Mouse (Mus musculus) ZHBTc4 (cell line): ENCODE data around the gene Clec11a.

ENCODE experiments used
- DNase-seq: peaks from one replicate; pipeline ENCODE4 v3.0.0-alpha.2; 2011; ENCODE audit warnings: low read depth, low spot score

The Clec11a gene

DNA sequence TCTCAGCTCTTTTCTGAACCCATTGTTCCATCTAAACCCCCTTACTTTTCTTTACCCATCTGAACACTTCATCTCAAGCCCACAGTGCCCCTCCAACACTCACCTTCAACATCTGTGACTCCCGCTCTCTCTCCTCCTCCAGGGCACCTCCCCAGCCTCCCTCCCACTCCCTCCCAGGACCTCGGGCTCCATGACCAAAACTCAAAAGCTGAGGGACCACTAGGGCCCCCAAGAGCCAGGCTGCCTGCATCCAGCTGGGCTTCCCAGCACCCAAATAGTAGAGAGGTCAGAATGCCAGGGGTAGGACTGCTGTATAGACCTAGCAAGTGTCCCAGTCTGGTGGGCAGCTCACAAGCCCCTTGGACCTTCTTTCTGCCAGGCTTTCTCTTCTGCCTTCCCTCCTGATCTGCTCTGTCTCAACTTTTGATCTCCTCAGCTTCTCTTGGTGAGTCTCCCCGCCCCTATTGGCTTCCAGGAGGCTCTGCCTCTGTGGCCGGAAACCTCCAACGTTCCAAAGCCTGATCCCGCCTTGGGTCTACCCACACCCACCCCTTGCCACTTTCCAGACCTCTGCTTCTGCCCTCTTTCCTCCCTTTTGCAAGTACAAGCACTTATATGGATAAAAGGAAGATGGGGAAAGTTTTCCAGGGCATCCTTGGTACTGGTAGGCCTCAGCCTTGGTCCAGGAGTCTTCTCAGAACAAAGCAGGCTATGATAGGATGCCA is at the start of gene Clec11a:
Clec11a (minus strand) TSS at position 387 of the 725 bp plus-strand sequence.
- no peak for DNase-seq

DNA sequence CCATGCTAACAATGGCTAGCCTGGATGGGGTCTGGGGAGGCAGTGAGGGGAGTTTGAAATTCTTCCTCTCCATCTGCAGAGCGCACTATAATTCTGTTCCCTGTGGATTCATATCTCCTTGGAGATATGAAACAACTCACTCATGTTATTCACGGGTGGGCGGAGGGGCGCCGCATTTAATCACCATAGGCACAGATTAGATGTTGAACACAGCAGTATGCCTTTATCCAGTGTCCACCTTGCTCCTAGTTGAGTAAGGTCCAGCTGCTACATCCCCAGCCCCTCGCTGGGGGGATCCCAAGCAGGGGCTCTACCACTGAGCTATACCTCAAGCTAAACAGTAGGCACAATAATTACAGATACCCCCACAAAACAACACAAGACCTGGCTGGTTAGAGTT is 48.7 kb upstream of the Clec11a start:
- DNase-seq = no peak

DNA sequence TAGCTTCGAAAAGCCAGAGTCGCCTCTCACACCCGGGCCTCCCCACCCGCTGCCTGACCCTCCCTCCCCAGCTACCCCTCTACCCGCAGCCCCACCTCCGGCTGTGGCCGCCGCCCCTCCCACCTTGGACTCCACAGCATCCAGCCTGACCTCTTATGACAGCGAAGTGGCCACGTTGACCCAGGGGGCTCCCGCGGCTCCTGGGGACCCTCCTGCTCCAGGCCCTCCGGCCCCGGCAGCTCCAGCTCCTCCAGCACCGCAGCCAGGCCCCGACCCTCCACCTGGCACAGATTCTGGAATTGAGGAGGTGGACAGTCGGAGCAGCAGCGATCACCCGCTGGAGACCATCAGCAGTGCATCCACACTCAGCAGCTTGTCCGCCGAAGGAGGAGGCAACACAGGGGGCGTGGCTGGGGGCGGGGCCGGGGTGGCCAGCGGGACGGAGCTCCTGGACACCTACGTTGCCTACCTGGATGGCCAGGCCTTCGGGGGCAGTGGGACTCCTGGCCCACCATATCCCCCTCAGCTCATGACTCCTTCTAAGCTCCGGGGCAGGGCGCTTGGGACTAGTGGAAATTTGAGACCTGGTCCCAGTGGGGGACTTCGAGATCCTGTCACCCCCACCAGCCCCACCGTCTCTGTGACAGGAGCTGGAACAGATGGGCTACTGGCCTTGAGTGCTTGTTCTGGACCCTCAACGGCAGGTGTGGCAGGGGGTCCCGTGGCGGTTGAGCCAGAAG is 47.1 kb upstream of the Clec11a start:
- DNase-seq = no peak

DNA sequence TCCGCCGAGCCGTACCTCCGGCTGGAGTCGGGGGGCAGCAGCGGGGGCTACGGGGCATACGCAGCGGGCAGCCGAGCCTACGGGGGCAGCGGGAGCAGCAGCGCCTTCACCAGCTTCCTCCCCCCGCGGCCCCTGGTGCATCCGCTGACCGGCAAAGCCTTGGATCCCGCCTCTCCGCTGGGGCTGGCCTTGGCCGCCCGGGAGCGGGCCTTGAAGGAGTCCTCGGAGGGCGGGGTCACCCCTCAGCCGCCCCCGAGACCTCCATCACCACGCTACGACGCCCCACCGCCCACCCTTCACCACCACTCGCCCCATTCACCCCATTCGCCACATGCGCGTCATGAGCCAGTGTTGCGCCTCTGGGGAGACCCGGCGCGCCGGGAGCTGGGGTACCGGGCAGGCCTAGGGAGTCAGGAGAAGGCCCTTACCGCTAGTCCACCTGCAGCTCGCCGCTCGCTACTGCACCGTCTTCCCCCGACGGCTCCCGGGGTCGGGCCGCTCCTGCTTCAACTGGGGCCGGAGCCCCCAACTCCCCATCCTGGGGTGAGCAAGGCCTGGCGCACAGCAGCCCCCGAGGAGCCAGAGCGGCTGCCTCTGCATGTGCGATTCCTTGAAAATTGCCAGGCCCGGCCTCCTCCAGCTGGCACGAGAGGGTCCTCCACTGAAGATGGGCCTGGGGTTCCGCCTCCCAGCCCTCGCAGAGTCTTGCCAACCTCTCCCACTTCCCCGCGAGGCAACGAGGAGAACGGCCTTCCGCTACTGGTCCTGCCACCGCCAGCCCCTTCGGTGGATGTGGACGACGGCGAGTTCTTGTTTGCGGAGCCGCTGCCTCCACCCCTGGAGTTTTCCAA is 46.3 kb upstream of the Clec11a start:
- peak; percentile 32 for DNase-seq

DNA sequence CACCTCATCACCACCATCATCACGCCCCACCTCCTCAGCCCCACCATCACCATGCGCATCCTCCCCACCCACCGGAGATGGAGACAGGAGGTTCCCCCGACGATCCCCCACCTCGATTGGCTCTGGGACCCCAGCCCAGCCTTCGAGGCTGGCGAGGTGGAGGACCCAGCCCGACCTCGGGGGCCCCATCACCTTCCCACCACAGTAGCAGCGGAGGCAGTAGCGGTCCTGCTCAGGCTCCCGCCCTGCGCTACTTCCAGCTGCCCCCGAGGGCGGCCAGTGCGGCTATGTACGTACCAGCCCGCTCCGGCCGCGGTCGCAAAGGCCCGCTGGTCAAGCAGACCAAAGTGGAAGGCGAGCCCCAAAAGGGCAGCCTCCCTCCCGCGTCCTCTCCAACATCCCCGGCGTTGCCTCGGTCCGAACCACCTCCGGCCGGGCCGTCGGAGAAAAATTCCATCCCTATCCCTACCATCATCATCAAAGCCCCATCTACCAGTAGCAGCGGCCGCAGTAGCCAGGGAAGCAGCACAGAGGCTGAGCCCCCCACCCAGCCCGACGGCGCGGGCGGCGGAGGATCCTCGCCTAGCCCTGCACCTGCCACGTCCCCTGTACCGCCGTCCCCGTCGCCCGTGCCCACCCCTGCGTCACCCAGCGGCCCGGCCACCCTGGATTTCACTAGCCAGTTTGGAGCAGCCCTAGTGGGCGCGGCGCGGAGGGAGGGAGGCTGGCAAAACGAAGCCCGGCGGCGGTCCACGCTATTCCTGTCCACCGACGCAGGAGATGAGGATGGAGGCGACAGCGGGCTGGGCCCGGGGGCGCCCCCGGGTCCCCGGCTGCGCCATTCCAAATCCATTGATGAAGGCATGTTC is 45.4 kb upstream of the Clec11a start:
- no peak for DNase-seq

DNA sequence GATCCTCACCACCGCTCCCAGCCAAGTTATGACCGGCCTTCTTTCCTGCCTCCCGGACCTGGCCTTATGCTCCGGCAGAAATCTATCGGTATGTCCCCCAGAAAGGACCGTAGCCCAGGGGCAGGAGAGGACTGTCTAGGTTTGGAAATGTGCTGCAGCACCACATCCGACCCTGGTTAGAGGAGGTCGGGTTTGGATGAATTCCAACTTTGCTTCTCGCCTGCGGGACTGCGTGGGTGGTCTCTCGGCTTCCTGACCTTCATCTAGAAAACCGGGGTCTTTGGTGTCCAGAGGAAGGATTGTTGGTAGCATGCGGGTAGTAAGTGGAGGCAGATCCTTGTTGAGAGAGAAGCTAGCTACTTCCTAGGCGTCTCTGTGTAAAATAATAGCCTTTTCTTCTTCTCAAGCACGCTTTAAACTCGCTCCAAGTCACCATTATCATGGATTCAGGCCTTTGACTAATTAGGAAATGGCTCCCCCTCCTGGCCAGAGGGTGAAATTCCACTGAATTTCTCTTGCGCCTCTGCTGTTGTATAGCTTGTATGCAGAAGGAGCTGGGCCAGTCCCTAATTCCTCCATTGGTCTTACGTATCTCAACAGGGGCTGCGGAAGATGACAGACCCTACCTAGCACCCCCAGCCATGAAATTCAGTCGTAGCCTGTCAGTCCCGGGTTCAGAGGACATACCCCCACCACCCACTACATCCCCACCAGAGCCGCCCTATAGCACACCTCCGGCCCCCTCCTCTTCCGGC is 44.4 kb upstream of the Clec11a start:
- peak; percentile 93 for DNase-seq

DNA sequence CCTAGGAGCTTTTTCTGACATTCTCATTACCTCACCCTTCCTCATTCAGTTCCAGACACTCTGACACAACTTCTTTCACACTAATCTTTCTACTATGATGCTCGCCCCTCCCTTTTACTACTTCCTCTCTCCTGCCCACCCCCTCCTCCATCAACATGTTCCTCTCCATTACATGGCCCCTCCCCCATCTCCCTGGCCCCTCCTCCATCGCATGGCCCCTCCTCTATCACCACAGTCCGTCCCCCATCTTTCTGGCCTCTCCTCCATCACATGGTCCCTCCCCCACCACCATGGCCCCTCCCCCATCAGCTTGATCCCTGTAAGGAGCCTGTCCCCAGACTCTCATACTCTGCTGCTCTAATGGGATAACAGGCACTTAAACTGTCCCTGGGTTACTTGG is 42.3 kb upstream of the Clec11a start:
- peak; percentile 91 for DNase-seq

DNA sequence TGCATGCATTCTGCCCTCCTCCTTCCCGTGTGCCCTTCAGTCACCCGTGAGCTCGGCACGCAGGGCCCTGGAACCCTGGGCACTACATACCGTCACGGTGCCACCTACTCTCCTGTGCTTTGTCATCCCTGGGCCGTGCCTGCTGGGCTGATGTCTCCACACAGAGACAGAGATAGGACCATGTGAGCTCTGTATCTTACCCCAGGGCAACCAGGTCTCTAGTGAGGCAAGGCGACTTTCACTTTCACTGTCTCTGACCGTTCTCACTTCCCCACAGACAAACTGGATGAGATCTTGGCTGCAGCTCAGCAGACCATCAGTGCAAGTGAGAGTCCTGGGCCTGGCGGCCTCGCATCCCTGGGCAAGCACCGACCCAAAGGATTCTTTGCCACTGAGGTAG is 37.9 kb upstream of the Clec11a start:
- no peak for DNase-seq

DNA sequence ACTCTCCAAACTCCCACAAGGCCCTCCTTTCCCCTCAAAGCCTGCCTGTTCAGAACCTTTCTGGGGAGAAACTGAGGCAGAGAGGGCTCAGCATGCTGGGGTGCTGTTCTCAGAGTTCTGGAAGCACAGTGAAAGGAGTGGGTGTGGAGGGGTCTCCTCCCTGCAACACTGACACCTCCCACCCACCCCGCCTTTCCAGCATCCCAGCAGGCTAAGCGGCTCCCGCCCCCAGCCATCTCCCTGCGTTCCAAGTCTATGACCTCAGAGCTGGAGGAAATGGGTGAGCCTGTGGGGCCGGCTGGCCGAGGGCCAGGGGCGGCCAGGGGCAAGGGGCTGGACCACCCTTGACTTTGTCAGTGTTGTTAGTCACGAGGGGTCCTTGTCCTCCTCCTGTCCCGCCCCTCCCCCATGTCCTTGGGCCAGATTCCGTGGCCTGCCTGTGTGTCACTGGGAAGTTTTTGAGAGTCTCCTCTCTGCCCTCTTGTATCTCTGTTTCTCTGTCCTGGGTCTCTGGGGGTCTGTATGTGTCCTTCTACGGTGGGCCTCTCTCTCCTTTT is 36.8 kb upstream of the Clec11a start:
- peak; percentile 53 for DNase-seq

DNA sequence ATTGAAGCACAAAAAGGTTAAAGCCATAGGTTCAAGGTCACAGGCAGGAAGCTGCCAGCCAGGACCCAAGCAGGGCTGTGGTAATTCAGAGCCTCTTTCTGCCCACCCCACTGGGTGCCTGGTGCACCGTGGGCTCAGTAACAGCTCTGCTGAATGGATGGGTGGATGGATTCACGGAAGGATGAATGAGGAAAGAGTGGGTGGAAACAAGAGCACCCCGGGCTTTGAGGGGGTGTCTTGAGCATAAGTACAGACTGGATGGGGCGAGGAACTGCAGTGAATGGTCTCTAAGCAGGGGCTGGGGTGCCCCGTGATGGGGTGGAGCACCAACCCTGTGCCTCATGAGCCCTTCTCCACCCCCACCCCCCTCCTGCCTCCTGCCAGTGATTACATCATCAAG is 35.0 kb upstream of the Clec11a start:
- no peak for DNase-seq

DNA sequence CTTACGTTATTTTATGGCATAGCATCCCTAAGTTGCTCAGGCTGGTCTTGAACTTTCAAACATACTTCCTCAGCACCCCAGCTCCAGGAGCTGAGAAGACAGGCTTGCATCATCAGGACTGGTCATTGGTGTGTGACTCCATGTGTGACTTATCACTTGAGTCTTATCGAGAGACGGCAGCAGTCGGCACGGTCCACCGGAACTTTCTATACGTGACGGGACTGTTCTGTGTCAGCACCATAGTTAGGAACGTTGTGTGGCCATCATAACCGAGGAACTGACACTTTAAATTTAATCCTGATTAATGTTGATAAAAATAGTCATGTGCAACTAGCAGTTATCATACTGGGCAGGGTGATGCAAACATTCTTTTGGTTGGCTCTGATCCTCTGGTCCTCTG is 34.4 kb upstream of the Clec11a start:
- no peak for DNase-seq

DNA sequence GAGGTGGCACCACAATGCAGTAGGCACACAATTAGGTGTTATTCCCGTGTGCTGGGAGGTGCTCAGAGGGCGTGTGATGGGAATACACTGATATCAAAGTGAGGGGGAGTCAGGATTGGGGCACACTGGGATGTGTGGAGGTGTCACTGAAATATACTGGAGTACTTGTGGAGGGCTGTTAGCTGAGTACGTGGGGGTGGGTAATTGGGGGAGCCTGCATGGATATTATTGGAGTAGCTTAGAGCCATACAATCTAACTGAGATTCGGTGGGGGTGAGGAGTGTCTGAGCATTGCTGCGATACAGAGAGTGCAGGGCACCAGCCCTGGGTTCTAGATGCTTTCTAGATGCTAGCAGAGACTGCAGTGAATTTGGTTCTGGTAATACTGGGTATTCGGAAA is 33.5 kb upstream of the Clec11a start:
- DNase-seq = no peak

DNA sequence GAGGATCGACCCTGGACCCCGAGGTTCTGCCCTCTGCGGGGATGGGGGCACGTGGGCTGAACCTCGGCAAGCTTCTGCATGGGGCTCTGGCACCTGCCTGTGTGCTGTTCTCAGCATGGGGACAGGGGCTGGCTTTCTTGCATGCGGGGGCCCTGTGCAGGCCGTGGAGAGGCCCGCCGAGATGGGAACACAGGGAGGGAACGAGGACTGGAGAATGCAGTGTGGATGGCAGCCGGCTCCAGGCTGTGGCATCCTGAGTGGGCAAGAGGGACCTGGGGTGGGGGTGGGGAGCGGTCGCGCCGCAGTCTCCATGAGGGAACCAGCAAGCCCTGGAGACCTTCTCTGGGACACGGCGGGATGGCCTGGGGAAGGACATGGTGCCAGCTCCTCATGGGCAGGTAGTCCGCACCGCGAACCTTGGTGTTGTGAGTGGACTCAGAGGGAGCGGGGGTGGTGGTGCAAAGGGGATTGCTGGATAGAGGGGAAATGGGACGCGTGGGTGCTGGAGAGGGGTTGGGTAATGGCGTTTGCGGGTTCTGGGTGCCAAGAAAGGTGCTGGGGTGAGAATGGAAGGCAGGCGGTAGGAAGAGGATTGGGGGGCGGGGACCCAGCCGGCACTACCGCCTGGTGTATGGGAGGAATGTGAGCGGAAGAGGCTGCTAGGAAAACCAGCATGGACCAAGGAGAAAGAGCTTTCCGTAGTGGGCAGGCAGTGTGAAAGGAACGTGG is 30.6 kb upstream of the Clec11a start:
- no peak for DNase-seq

DNA sequence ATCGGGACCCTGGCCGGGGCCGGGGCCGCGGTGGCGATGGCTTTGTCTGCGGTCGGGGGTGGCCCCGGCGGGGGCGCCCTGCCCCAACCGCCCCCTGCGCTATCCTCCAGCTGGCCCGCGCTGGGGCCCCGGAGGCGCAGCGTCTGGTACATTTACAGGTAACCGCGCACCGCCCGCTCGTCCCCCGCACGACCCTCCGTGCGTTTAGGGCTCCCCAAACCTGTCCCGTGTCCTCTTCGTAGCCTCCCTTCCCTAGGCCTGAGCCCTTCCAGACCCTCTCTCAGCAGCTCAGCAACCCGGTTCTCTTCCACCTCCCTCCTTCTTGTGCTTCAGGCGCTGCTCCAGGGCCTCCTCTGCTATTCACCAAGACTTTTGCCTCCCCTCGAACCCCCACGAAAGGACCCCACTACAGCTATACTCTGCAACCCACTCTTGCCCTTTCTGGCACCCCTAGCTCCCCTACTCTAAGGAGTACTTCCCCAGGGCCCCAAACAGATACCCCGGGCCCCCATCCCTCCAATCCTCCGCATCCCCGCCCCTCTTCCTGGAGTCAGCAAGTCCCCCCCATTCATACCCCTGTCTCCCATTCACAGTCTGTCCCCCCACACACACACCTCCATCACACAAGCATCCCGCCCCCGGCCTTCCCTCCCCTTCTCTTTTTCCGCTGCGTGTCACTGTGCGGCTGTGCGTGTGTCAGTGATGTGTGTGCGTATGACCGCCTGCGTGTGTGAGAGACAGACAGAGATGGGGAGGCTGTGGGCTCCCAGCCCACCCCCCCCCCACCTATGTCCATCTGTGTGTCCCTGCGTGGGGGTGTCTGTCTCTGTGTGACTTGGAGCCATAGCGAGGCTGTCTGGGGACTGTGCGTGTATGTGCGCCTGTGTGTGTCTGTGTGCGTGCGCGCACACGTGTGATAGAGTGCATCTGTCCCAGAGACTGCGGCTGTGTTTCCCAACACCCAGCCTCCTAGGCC is 29.6 kb upstream of the Clec11a start:
- DNase-seq = peak; percentile 62

DNA sequence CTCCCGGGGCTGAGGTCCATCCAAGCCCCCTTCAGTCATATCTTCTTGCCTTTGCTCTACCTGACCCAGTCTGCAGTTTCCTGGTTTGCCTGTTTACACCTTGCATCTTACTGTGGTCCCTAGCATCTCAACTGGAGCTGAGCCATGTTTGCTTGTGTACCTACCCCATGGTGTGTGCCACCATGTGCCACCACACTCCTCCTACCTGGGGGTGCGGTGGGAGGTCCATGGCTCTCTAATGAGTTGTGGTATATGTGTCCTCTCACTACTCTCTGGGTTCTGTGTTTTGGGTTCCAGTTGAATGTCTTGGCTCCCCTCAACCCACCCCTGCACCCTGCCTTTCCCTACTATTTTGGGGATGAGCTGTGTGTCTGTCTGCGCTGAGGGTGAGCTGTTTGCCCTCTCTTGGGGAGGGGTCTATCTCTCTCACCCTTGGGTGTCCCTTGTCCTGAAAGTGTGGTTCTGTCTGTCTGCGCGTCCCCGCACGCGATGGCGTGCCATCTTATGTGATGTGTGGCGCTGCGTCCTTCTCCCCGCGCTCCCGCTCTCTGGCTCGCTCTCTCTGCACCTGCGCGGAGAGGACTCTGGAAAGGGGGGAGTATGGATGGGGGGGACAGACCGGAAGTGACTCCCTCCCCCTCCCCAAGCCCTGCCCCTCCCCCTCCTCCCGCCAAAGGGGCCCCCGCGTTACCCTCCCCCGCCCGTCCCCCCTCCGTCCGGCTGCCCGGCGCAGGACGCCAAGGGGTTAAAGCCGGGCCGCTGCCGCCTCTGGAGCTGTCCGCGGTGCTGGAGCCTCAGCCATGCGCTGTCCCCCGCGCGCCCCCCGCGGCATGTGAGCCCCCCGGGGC is 28.6 kb upstream of the Clec11a start:
- DNase-seq = peak; percentile 53

DNA sequence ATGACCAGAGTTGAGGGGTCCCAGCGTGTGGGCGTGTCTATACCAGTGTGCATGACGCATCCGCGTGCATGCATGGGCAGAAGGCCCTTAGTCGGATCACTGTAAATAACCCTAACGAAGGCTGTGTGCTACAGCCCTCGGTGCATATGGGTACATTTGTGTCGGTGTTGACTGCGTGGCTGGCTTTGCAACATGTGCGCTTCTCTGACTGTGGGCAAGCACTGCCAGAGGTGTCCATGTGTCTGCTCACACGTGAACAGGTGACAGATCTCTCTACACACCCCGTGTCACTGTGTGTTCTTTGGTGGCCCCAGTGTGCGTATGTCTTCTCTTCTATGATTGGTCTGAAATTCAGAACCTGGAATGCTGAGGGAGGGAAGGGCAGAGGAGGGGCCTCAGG is 27.4 kb upstream of the Clec11a start:
- no peak for DNase-seq

DNA sequence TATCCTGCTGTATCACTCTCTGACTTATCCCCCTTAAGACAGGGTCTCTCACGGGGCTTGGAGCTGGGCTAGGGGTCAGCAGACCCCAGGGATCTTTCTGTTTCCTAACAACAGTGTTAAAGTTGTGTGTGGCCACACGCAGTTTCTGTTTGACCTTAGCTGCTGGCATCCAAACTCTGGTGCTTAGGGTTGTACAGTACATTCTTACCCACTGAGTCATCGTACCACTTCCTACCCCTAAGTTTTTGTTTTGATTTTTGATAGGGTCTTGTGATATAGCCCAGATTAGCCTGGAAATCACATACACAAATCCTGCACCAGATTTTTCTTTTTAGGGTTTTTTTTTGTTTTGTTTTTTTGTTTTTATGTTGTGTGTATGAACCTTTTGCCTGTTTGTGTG is 25.6 kb upstream of the Clec11a start:
- no peak for DNase-seq

DNA sequence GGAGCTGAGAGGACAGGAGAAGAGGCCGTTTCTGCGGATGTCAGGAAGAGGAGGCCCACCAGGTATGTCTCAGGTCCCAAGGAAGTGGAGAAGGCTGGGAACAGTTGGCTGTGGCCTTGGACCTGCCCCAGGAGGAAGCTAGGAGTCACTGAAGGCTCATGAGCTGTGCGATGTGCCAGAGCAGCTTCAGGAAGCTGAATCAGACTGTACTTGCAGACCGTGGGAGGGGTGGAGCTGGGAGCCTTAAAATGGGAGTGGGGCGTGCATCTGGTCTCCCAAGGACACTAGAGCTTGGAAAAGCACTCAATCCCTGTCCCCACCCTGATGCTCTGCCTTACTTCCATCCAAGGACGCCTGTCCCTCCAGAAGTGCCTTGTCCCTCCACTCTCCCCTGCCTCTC is 19.9 kb upstream of the Clec11a start:
- DNase-seq = no peak
